Mouse (Mus musculus): Measurements from ENCODE around the gene Pou2af1. TPM values are rescaled to one million over a fixed set of nuclear protein-coding genes. Genes with fewer than 3 reads are reported as not detected.

Pou2af1 gene
- polyA plus RNA-seq, 1 experiment from 2014 or later: 0.13 TPM

DNA sequence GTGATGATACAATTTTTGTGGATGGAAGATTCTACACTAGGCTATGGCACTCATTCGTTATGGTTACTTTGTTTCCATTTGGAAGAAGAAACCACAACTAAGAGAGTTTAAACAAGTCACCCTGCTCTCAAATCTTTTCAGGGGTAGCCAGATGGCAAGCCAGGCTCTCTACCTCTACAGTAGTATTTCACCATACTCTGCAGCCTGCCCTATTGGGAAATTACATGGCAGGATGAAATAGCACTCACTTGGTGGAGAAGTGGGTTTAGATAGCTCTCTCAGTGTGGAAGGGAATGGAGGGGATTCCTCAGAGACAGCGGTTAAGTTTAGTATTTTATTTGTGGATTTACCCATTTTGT is 4.6 kb upstream of the Pou2af1 start:
- H3K9me3 ChIP-seq (ENCODE audit: control insufficient read depth, low read depth, low read length): no peaks in the 10 kb centered on the region
- no peak overlapping the region for H3K27ac ChIP-seq (ENCODE audit: low read length)
- no peaks in the 10 kb centered on the region for H3K36me3 ChIP-seq (ENCODE audit: control insufficient read depth, insufficient read depth, low read length)
- H3K27me3 ChIP-seq (ENCODE audit: control insufficient read depth, insufficient read depth, low read length): no peaks in the 10 kb centered on the region
- H3K9ac ChIP-seq (replicated peaks; ENCODE audit: low read depth, low read length): no peak overlapping the region
- no peaks in the 10 kb centered on the region for H3K4me1 ChIP-seq (ENCODE audit: control insufficient read depth, insufficient read depth, low read length)
- H3K4me2 ChIP-seq (replicated peaks; ENCODE audit: low read depth, low read length): no peak overlapping the region
- no peak for ATAC-seq (ENCODE audit: insufficient number of reproducible peaks, insufficient read depth, low FRiP score, low read depth)
- WGBS: 82% methylated on average over 2 of the region's 2 CpGs
- no peak overlapping the region for H3K4me3 ChIP-seq (ENCODE audit: low read depth, low read length)

DNA sequence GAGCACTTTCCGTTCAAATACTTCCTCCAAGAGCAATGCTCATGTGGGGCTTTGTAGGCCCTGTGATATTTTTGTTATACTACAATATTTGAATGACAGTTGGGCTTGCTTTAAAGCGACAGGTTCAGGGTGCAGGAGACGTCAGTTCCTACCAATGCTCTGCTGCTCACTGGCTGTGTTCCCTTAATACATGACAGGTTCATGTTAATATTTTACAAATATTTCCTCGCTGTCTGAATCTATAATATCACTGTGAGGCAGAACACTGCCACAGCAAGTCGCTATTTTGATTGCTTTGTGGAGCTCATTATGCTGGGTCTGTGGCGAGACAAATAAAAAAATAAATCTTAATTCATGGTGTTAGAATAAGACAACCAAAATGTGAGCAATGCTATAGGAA is 2.3 kb upstream of the Pou2af1 start:
- Histone ChIP-seq H3K27ac (ENCODE audit: low read length) (no peak overlapping the region), H3K4me3 (ENCODE audit: low read depth, low read length) (no peak overlapping the region), H3K36me3 (ENCODE audit: control insufficient read depth, insufficient read depth, low read length) (no peaks in the 10 kb centered on the region), H3K4me2 (replicated peaks; ENCODE audit: low read depth, low read length) (no peak overlapping the region), H3K4me1 (ENCODE audit: control insufficient read depth, insufficient read depth, low read length) (no peaks in the 10 kb centered on the region), H3K9ac (replicated peaks; ENCODE audit: low read depth, low read length) (no peak overlapping the region), H3K9me3 (ENCODE audit: control insufficient read depth, low read depth, low read length) (no peaks in the 10 kb centered on the region), H3K27me3 (ENCODE audit: control insufficient read depth, insufficient read depth, low read length) (no peaks in the 10 kb centered on the region)
- WGBS: 67% methylated on average over 6 of the region's 6 CpGs
- no peak for ATAC-seq (ENCODE audit: insufficient number of reproducible peaks, insufficient read depth, low FRiP score, low read depth)

GRCm38 (mm10) chr9:51213729-51214237 is 275 bp downstream of the Pou2af1 start:
- no peak for ATAC-seq (ENCODE audit: insufficient number of reproducible peaks, insufficient read depth, low FRiP score, low read depth)
- Histone ChIP-seq H3K9me3 (ENCODE audit: control insufficient read depth, low read depth, low read length) (no peaks in the 10 kb centered on the region), H3K36me3 (ENCODE audit: control insufficient read depth, insufficient read depth, low read length) (no peaks in the 10 kb centered on the region), H3K4me1 (ENCODE audit: control insufficient read depth, insufficient read depth, low read length) (no peaks in the 10 kb centered on the region), H3K27ac (ENCODE audit: low read length) (no peak overlapping the region), H3K4me2 (replicated peaks; ENCODE audit: low read depth, low read length) (no peak overlapping the region), H3K4me3 (ENCODE audit: low read depth, low read length) (no peak overlapping the region), H3K27me3 (ENCODE audit: control insufficient read depth, insufficient read depth, low read length) (no peaks in the 10 kb centered on the region), H3K9ac (replicated peaks; ENCODE audit: low read depth, low read length) (no peak overlapping the region)
- 87% methylated on average over 6 of the region's 6 CpGs for WGBS

DNA sequence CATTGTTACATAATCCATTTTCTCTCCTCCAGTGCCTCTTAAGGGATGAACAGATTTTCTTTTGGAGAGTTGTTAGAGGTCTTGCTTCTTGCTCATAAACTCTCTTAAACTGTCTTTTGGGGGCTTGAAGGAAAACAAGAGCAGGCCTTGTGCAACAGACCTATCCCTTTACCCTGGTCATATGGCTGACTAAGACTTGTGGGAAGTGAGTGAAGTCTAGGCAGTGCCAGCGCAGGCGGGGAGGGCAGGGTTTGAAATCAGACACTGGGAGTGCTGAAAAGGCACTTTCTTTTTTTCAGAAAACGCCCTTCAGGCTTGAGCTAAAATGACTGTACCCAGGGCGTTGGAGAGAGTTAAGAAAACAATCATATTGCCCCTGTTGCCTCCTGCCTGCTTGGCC is 1.8 kb downstream of the Pou2af1 start:
- Histone ChIP-seq H3K4me2 (replicated peaks; ENCODE audit: low read depth, low read length) (no peak overlapping the region), H3K9me3 (ENCODE audit: control insufficient read depth, low read depth, low read length) (no peaks in the 10 kb centered on the region), H3K4me3 (ENCODE audit: low read depth, low read length) (no peak overlapping the region), H3K36me3 (ENCODE audit: control insufficient read depth, insufficient read depth, low read length) (no peaks in the 10 kb centered on the region), H3K27me3 (ENCODE audit: control insufficient read depth, insufficient read depth, low read length) (no peaks in the 10 kb centered on the region), H3K4me1 (ENCODE audit: control insufficient read depth, insufficient read depth, low read length) (no peaks in the 10 kb centered on the region), H3K27ac (ENCODE audit: low read length) (no peak overlapping the region), H3K9ac (replicated peaks; ENCODE audit: low read depth, low read length) (no peak overlapping the region)
- ATAC-seq (ENCODE audit: insufficient number of reproducible peaks, insufficient read depth, low FRiP score, low read depth): no peak
- WGBS: 47% methylated on average over 4 of the region's 4 CpGs

DNA sequence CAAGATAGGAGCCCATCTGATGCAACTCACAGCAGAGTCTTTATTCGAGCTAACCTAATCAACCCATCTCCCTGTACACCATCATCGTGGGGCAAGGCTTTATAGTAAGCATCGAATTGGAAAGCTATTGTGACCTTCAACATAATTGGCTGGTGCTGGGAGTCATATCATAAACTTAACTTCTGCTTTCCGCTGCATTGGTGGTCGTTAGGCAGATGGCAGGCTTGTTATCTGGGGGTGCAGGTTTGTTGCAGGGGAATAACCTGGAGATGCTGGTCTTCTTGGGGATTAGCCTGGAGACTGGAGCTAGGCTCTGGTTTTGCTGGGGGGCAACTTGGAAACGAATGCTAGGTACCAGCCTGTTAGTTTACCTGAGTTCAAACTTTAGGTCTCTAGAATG is 2.4 kb downstream of the Pou2af1 start:
- Histone ChIP-seq H3K9ac (replicated peaks; ENCODE audit: low read depth, low read length) (no peak overlapping the region), H3K27me3 (ENCODE audit: control insufficient read depth, insufficient read depth, low read length) (no peaks in the 10 kb centered on the region), H3K36me3 (ENCODE audit: control insufficient read depth, insufficient read depth, low read length) (no peaks in the 10 kb centered on the region), H3K9me3 (ENCODE audit: control insufficient read depth, low read depth, low read length) (no peaks in the 10 kb centered on the region), H3K4me3 (ENCODE audit: low read depth, low read length) (no peak overlapping the region), H3K27ac (ENCODE audit: low read length) (no peak overlapping the region), H3K4me1 (ENCODE audit: control insufficient read depth, insufficient read depth, low read length) (no peaks in the 10 kb centered on the region), H3K4me2 (replicated peaks; ENCODE audit: low read depth, low read length) (no peak overlapping the region)
- no peak for ATAC-seq (ENCODE audit: insufficient number of reproducible peaks, insufficient read depth, low FRiP score, low read depth)
- 83% methylated on average over 6 of the region's 6 CpGs for WGBS

DNA sequence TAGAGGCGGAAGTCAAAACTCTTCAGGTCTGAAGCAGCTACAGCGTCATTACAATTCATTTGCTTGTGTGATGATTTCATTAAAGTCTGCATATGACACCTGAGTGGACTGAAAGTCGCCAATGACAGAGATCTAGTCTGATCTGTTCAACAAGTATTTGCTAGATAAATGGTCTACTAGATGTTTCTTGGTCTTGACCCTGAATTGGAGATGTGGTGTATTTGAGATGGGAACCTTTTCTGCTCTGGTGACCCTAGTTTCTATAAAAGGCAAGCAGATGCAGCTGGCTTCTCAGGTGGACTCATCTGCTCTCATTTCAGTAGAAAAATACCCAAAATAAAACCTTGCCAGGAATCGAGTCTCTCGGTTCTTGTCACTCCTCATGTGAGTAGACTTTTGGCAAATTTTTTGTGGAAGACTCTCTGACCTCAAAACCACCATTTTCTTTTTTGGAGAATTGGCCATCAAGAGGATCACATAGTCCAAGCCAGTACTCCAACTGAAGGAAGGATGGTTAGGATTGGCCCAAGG is 12.2 kb downstream of the Pou2af1 start:
- Histone ChIP-seq H3K27ac (ENCODE audit: low read length) (no peak overlapping the region), H3K36me3 (ENCODE audit: control insufficient read depth, insufficient read depth, low read length) (no peaks in the 10 kb centered on the region), H3K4me2 (replicated peaks; ENCODE audit: low read depth, low read length) (no peak overlapping the region), H3K9me3 (ENCODE audit: control insufficient read depth, low read depth, low read length) (no peaks in the 10 kb centered on the region), H3K9ac (replicated peaks; ENCODE audit: low read depth, low read length) (no peak overlapping the region), H3K27me3 (ENCODE audit: control insufficient read depth, insufficient read depth, low read length) (no peaks in the 10 kb centered on the region), H3K4me1 (ENCODE audit: control insufficient read depth, insufficient read depth, low read length) (no peaks in the 10 kb centered on the region), H3K4me3 (ENCODE audit: low read depth, low read length) (no peak overlapping the region)
- ATAC-seq (ENCODE audit: insufficient number of reproducible peaks, insufficient read depth, low FRiP score, low read depth): no peak
- 85% methylated on average over 5 of the region's 5 CpGs for WGBS

DNA sequence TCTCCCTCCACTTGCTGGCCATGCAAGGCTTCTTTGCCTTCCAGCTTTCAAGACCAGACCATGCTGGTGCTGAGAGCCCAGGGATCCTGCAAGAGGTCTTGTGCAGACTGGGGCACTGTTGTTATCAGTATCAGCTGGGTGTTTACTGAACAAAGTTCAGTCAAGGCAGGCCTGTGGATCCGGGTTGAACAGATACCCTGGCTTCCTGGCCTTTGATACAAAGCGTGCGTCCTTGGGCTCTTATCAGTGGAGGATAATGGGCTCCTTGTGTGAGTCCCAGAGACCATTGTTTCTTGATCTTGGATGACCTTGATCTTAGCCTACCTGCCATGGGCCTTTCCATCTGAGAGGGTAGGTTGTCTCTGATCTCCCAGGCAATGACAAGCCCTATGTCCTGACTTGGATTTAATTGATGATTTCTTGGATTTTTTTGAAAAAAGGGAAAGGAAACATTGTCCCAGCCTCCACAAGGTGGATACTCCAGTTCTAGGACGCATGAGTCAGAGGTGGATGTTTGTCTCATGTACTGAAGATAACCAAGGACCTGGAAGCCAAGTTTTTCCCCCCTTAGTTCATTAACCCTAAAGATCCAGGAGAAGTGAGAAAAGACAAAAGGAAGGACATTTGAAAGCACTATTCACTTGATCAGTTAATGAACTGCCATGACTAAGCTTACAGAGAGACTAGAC is 17.3 kb downstream of the Pou2af1 start:
- Histone ChIP-seq H3K27ac (ENCODE audit: low read length) (no peak overlapping the region), H3K27me3 (ENCODE audit: control insufficient read depth, insufficient read depth, low read length) (no peaks in the 10 kb centered on the region), H3K36me3 (ENCODE audit: control insufficient read depth, insufficient read depth, low read length) (no peaks in the 10 kb centered on the region), H3K4me3 (ENCODE audit: low read depth, low read length) (no peak overlapping the region), H3K4me1 (ENCODE audit: control insufficient read depth, insufficient read depth, low read length) (no peaks in the 10 kb centered on the region), H3K9me3 (ENCODE audit: control insufficient read depth, low read depth, low read length) (no peaks in the 10 kb centered on the region), H3K4me2 (replicated peaks; ENCODE audit: low read depth, low read length) (no peak overlapping the region), H3K9ac (replicated peaks; ENCODE audit: low read depth, low read length) (no peak overlapping the region)
- WGBS: 49% methylated on average over 4 of the region's 4 CpGs
- ATAC-seq (ENCODE audit: insufficient number of reproducible peaks, insufficient read depth, low FRiP score, low read depth): peak; percentile 91

GRCm38 (mm10) chr9:51232163-51232562 is 18.7 kb downstream of the Pou2af1 start:
- H3K4me2 ChIP-seq (replicated peaks; ENCODE audit: low read depth, low read length): no peak overlapping the region
- H3K4me3 ChIP-seq (ENCODE audit: low read depth, low read length): no peak overlapping the region
- no peaks in the 10 kb centered on the region for H3K27me3 ChIP-seq (ENCODE audit: control insufficient read depth, insufficient read depth, low read length)
- no peaks in the 10 kb centered on the region for H3K9me3 ChIP-seq (ENCODE audit: control insufficient read depth, low read depth, low read length)
- WGBS: 94% methylated on average over 8 of the region's 8 CpGs
- ATAC-seq (ENCODE audit: insufficient number of reproducible peaks, insufficient read depth, low FRiP score, low read depth): no peak
- no peak overlapping the region for H3K27ac ChIP-seq (ENCODE audit: low read length)
- H3K9ac ChIP-seq (replicated peaks; ENCODE audit: low read depth, low read length): no peak overlapping the region
- no peaks in the 10 kb centered on the region for H3K36me3 ChIP-seq (ENCODE audit: control insufficient read depth, insufficient read depth, low read length)
- H3K4me1 ChIP-seq (ENCODE audit: control insufficient read depth, insufficient read depth, low read length): no peaks in the 10 kb centered on the region

All from stomach, embryonic 14.5 days (tissue).